Mouse (Mus musculus) midbrain, embryonic 11.5 days (tissue): ENCODE results near the gene Lrch3. TPM values are rescaled to one million over a fixed set of nuclear protein-coding genes. Genes with fewer than 3 reads are reported as not detected.
"Not testable (repeated sequence)": the region's sequence is repeated elsewhere in the genome, so short reads cannot be mapped to it uniquely, and the experiment has no call there.

Source experiments
- ATAC-seq: fragments of 200-750 bp; cut with Nextera tagmentation; 2 replicates; pipeline ENCODE4 v1.8.0; 2017; ENCODE audit warnings: moderate TSS enrichment, moderate library complexity; ENCODE audit not compliant: low FRiP score
- DNase-seq: peaks from one replicate; pipeline ENCODE4 v3.0.0; 2015; ENCODE audit warnings: low spot score; ENCODE audit errors: missing footprints
- H3K27ac ChIP-seq: fragments of 300-500 bp; sonication (generic); 2 replicates; pipeline ENCODE4 v1.5.1; 2014; ENCODE audit warnings: low read depth, low read length
- H3K27me3 ChIP-seq: fragments of 300-500 bp; sonication (generic); 2 replicates; pipeline ENCODE4 v1.6.1; 2014; ENCODE audit warnings: mild to moderate bottlenecking, low read length, moderate library complexity, mixed read lengths; ENCODE audit not compliant: control insufficient read depth, insufficient read depth
- H3K36me3 ChIP-seq: fragments of 300-500 bp; sonication (generic); 2 replicates; pipeline ENCODE4 v1.6.1; 2014; ENCODE audit warnings: mild to moderate bottlenecking, low read length, moderate library complexity, mixed read lengths; ENCODE audit not compliant: control insufficient read depth, insufficient read depth
- H3K4me1 ChIP-seq: fragments of 300-500 bp; sonication (generic); 2 replicates; pipeline ENCODE4 v1.6.1; 2014; ENCODE audit warnings: low read length; ENCODE audit not compliant: control insufficient read depth, insufficient read depth
- H3K4me2 ChIP-seq: fragments of 300-500 bp; sonication (generic); 2 replicates; pipeline ENCODE4 v1.6.1; 2014; ENCODE audit warnings: mild to moderate bottlenecking, moderate library complexity
- H3K4me3 ChIP-seq: fragments of 300-500 bp; sonication (generic); 2 replicates; pipeline ENCODE4 v1.5.1; 2014; ENCODE audit warnings: low read depth, low read length
- H3K9ac ChIP-seq: fragments of 300-500 bp; sonication (generic); 2 replicates; pipeline ENCODE4 v1.6.1; 2014; ENCODE audit warnings: low read length
- H3K9me3 ChIP-seq: fragments of 300-500 bp; sonication (generic); 2 replicates; pipeline ENCODE4 v1.6.1; 2016; ENCODE audit warnings: low read length; ENCODE audit not compliant: control insufficient read depth
- WGBS: fragments of 180-500 bp; shearing (Covaris S2); extraction: QIAGEN DNeasy Blood & Tissue Kit; methylation state at CpG from one replicate; pipeline ENCODE4 v1.1.7; 2014; 5-methylcytosine and 5-hydroxymethylcytosine counted together
- polyA plus RNA-seq: library from polyadenylated mRNA; unstranded; fragments of >200 nt; fragmentation: Nextera tagmentation; extraction: Ambion mirVana; gene quantifications from 2 replicates; pipeline ENCODE4 v1.2.1, GENCODE M21; 2014

Lrch3 gene
- polyA plus RNA-seq, 1 experiment from 2014 or later: 33.7 TPM

DNA sequence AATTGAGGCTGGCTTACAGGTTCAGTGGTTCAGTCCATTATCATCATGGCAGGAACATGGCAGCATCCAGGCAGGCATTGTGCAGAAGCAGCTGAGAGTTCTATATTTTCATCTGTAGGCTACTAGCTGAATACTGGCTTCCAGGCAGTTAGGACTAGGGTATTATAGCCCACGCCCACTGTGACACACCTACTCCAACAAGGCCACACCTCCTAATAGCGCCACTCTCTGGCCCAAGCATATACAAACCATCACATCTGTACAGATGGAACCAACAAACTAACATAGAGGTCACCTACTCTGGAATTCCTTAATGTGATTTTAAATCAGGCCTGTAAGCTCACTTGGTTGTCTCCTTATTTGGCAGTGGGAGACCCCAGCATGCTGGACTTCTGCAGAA lies 134.8 kb downstream of the Lrch3 start:
- WGBS: 73% methylated on average over 2 of the region's 2 CpGs
- no peak for DNase-seq
- H3K4me3 ChIP-seq: no peak overlapping the region
- H3K36me3 ChIP-seq: no peaks in the 10 kb centered on the region
- H3K9ac ChIP-seq: no peak overlapping the region
- H3K9me3 ChIP-seq: no peaks in the 10 kb centered on the region
- H3K27me3 ChIP-seq: no peaks in the 10 kb centered on the region
- H3K4me2 ChIP-seq: no peak overlapping the region
- no peaks in the 10 kb centered on the region for H3K4me1 ChIP-seq
- H3K27ac ChIP-seq: no peak overlapping the region
- no peak for ATAC-seq

DNA sequence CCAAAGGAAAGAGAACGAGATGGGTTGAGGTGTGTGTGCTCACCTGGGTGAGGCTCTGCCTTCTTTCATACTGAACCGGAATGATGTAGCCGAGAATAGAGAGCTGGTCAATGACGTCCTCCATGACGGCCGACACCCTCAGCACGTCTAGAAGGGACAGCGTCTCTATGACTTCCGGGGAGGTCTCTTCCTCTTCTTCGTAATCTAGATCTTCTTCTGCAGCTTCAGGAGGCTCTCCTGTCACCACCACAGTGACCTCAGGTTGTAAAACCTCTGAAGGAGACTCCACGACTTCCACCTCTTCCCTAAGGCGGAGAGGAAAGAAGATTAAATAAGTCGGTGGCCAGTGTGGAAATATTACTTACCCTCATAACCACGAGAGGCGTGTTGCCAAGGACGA lies 135.9 kb downstream of the Lrch3 start:
- no peaks in the 10 kb centered on the region for H3K9me3 ChIP-seq
- H3K9ac ChIP-seq: no peak overlapping the region
- no peaks in the 10 kb centered on the region for H3K27me3 ChIP-seq
- no peaks in the 10 kb centered on the region for H3K36me3 ChIP-seq
- WGBS: 96% methylated on average over 16 of the region's 16 CpGs
- no peak overlapping the region for H3K4me2 ChIP-seq
- DNase-seq (no peak), ATAC-seq (no peak)
- no peak overlapping the region for H3K27ac ChIP-seq
- no peaks in the 10 kb centered on the region for H3K4me1 ChIP-seq
- H3K4me3 ChIP-seq: no peak overlapping the region

DNA sequence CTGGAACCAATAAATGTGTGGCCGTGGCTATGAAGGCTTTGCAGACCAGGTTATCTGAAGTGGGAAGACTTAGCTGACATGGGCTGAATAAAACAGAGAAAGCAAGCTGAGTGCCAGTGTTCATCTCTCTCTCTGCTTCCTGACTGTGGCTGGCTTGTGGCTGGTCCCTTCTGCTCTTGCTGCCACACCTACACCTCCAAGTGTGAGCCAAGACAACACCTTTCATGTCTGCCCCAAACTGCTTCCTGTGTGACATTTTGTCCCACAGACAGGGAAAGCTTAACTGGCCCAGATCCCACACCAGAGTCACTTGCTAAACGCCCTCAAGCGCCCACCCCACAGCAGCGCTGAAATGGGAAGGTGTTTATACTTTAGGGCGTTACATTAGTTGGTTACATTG lies 139.2 kb downstream of the Lrch3 start:
- ATAC-seq (no peak), DNase-seq (no peak)
- H3K9ac ChIP-seq: no peak overlapping the region
- H3K27me3 ChIP-seq: no peaks in the 10 kb centered on the region
- H3K27ac ChIP-seq: no peak overlapping the region
- H3K4me3 ChIP-seq: no peak overlapping the region
- H3K4me1 ChIP-seq: peaks cover 9% of the 10 kb centered on the region
- H3K9me3 ChIP-seq: no peaks in the 10 kb centered on the region
- 77% methylated on average over 5 of the region's 5 CpGs for WGBS
- no peak overlapping the region for H3K4me2 ChIP-seq
- no peaks in the 10 kb centered on the region for H3K36me3 ChIP-seq

DNA sequence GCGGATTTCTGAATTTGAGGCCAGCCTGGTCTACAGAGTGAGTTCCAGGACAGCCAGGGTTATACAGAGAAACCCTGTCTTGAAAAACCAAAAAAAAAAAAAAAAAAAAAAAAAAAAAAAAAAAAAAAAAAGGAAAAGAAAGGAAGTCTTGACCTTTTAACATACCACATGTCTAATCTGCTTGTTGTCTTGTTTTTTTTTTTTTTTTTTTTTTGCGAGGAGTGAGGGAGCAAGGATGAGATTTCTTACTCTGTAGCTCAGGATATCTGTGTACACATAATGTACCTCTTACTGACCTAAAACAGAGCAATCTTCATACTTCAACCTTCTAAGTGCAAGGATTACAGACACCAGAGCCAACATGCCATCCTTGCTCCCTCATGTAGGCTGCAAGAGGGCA lies 141.0 kb downstream of the Lrch3 start:
- not testable (repeated sequence) for H3K36me3 ChIP-seq, H3K9me3 ChIP-seq, H3K9ac ChIP-seq, H3K4me2 ChIP-seq, H3K27me3 ChIP-seq, DNase-seq, ATAC-seq, H3K27ac ChIP-seq, H3K4me3 ChIP-seq
- WGBS: 75% methylated on average over 2 of the region's 2 CpGs
- peaks cover 10% of the 10 kb centered on the region for H3K4me1 ChIP-seq

DNA sequence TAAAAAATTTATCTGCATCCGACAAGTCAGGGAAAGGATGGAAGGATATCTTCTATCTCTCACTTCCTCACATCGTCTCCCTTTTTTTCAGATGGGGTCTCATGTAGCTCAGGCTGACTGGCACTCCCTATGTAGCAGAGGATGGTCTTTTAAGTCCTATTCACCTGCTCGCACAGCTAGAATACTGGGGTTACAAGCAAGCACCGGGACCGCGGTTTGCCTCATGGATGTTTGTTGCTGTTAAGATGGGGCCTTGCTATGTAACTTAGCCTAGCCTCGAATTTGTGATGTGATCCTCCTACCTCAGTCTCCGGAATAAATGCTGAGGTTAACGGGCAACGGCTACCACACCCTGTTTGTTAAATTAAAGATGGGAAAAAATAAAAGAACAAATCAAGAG lies 141.8 kb downstream of the Lrch3 start:
- Histone ChIP-seq H3K9me3 (no peaks in the 10 kb centered on the region), H3K27ac (no peak overlapping the region), H3K36me3 (peaks cover 12% of the 10 kb centered on the region; the same call in 1 of the 2 replicates), H3K4me2 (peak overlapping the region; percentile 65), H3K27me3 (no peaks in the 10 kb centered on the region), H3K4me1 (peaks cover 10% of the 10 kb centered on the region), H3K9ac (peak overlapping the region; percentile 54; the same call in 1 of the 2 replicates), H3K4me3 (peak overlapping the region; percentile 62)
- DNase-seq (no peak), ATAC-seq (peak; percentile 45; the same call in 1 of the 2 replicates)
- WGBS: 24% methylated on average over 10 of the region's 10 CpGs

DNA sequence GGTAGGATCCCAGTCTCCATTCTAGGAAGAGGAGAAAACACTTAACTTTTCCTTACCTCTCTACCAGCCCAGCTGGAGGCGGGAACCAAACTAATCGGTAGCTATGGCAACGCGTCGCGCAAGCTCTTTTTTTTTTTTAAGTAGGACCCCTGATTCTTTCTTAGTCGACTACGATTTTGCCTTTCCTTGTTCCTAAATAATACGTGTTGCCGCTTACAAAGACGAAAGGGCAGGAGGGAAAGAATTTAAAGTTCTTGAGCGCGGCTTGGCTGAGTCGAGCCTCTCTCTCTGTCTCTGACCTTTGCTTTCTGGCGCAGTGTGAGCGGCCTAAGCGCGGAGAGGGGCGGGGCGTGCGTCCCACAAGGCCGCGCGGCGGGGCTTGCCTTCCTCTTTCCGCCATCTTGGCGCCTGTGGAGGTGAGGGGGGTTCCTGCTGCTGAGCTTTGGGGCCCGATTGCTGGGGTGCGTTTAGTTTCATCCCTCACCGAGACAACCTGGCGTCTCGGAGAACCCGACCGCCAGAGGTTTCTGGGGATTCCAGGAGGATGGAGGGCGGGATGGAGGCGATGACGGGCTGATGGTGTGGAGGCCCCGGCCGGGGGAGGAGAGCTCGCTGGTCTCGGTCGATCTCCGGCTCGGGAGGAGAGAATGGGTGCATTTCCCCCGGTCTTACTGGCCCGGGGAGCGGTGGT lies 142.3 kb downstream of the Lrch3 start, which contains the start of the genes Iqcg and Rpl35a:
Gene Iqcg, minus strand, starts transcription at position 124 of the 691 bp plus-strand sequence.
Gene Rpl35a, plus strand, starts transcription at position 359 of the 691 bp plus-strand sequence.
- Histone ChIP-seq H3K27ac (peak within 1 kb of the TSS; percentile 87), H3K4me2 (peak within 1 kb of the TSS; percentile 65), H3K9ac (peak within 1 kb of the TSS; percentile 89), H3K4me1 (peaks cover 10% of the 10 kb centered on the region), H3K36me3 (peaks cover 12% of the 10 kb centered on the region; the same call in 1 of the 2 replicates), H3K27me3 (no peaks in the 10 kb centered on the region), H3K9me3 (no peaks in the 10 kb centered on the region), H3K4me3 (peak within 1 kb of the TSS; percentile 62)
- WGBS: under 1% methylated on average over 47 of the region's 47 CpGs
- ATAC-seq (peak; percentile 96), DNase-seq (peak; percentile 99)

DNA sequence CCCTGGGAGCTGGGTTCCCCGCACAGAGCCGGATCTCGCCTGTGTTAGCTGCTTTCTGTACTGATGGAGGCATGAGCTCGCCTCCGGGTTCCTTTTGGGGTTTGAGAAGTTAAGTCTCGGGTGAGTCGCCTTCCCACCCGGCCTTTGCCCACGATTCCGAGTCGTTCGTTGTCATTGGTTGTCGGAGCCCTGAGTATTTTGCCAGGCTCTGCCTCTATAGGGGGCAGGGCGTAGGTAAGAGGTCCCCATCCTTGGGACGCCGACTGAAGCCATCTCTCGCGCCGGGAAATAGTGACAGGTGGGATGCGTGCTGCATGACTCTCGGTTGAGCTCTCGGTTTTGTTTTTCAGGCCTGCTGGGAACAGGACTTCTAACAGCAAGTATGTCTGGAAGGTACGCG lies 142.9 kb downstream of the Lrch3 start:
- H3K27me3 ChIP-seq: no peaks in the 10 kb centered on the region
- WGBS: 1% methylated on average over 24 of the region's 24 CpGs
- ATAC-seq (peak; percentile 31), DNase-seq (no peak)
- peaks cover 11% of the 10 kb centered on the region for H3K4me1 ChIP-seq
- H3K9me3 ChIP-seq: no peaks in the 10 kb centered on the region
- peak overlapping the region; percentile 89 for H3K9ac ChIP-seq
- H3K4me2 ChIP-seq: peak overlapping the region; percentile 65
- H3K4me3 ChIP-seq: peak overlapping the region; percentile 62
- peaks cover 12% of the 10 kb centered on the region; the same call in 1 of the 2 replicates for H3K36me3 ChIP-seq
- peak overlapping the region; percentile 87 for H3K27ac ChIP-seq

DNA sequence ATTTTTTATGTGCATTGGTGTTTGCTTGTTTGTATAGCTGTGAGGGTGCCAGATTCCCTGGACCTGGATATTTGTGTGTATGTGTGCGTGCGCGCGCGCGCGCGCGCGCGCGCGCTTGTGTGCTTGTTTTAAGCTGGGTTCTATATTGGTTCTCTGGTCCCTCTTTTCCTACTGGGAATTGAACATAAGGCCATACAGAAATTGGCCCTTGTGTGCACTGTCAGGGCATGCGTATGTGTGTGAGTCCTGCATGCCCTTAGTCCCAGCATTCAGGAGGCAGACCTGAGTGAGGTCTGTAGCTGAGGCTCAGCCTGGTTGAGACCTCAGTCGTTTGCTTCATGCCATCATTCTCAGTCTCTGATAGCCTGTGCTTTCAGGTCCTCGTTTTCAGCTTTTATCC lies 144.1 kb downstream of the Lrch3 start:
- WGBS: 91% methylated on average over 16 of the region's 16 CpGs
- no peaks in the 10 kb centered on the region for H3K9me3 ChIP-seq
- peak overlapping the region; percentile 65 for H3K4me2 ChIP-seq
- DNase-seq (no peak), ATAC-seq (no peak)
- peaks cover 16% of the 10 kb centered on the region for H3K4me1 ChIP-seq
- H3K4me3 ChIP-seq: peak overlapping the region; percentile 14; the same call in 1 of the 2 replicates
- peaks cover 12% of the 10 kb centered on the region; the same call in 1 of the 2 replicates for H3K36me3 ChIP-seq
- H3K27ac ChIP-seq: no peak overlapping the region
- no peak overlapping the region for H3K9ac ChIP-seq
- H3K27me3 ChIP-seq: no peaks in the 10 kb centered on the region

DNA sequence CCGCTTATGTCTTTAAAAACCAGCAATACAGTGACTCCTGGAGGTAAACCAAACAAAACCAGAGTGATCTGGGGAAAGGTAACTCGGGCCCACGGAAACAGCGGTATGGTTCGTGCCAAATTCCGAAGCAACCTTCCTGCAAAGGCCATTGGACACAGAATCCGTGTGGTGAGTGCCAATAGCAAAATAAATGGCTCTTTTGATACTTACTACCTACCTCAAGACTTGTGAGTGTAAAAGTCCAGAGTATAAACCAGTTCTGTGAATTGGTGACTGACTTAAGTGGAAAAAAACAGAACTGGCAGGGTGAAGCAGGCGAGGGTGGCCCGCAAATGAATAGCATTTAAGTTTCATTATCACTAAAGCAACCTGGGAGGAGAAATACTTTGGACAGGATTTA lies 144.8 kb downstream of the Lrch3 start:
- peaks cover 12% of the 10 kb centered on the region; the same call in 1 of the 2 replicates for H3K36me3 ChIP-seq
- H3K27me3 ChIP-seq, ATAC-seq, H3K9me3 ChIP-seq, H3K27ac ChIP-seq, DNase-seq, H3K4me3 ChIP-seq, H3K9ac ChIP-seq, H3K4me2 ChIP-seq: not testable (repeated sequence)
- 92% methylated on average over 9 of the region's 9 CpGs for WGBS
- peaks cover 22% of the 10 kb centered on the region for H3K4me1 ChIP-seq
